Comparison of ENCODE assay signal across 16 mouse cellular contexts in the genomic region with DNA sequence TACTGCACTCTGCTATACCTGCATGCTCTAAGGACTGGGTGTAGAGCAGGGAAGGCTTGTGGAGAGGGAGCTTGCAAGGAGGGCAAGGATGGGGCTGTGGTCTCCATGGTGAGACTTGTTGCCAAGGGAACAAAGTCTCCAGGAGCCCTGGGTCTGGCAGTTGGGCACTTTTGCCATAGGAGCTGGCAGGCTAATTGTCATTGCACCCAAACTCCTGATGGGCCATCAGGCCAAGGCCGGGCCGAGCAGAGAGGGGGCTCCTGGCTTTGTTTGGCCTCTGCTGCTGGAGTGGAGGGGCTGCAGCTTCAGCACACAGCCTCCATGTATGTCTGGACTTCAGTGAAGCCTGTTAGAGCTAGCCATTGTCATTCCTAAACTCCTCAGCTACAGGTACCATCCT.
"Had no signal": no experiment of that assay in that cellular context is flagged by ENCODE, and none has a peak within 500 bp of the region (broad histone marks: within the 10 kb centered on the region; RNA-seq: fewer than 3 reads in every experiment).

No protein-coding gene starts in this region.

- DNase-seq: kidney, adult 11 months; kidney, postnatal 4 days; left cerebral cortex, postnatal 4 days; lung, adult 2 months; lung, postnatal 36 days; retina, postnatal 1 day; right cerebral cortex, postnatal 4 days; spleen, adult 18-20 months; thymus, postnatal 4 days had no signal

- H3K36me3 ChIP-seq: liver, embryonic 15.5 days; neural tube, embryonic 13.5 days; stomach, embryonic 15.5 days had no signal

- H3K4me1 ChIP-seq: stomach, embryonic 15.5 days had no signal

- H3K4me3 ChIP-seq: layer of hippocampus, adult 2 months; liver, embryonic 15.5 days; neural tube, embryonic 13.5 days; stomach, embryonic 15.5 days had no signal

- ATAC-seq: lung, postnatal 0 days had no signal

- H3K9ac ChIP-seq: liver, embryonic 15.5 days; neural tube, embryonic 13.5 days; stomach, embryonic 15.5 days had no signal

- H3K9me3 ChIP-seq: liver, embryonic 15.5 days; neural tube, embryonic 13.5 days; stomach, embryonic 15.5 days had no signal

- H3K27ac ChIP-seq: kidney, postnatal 0 days; layer of hippocampus, adult 2 months; liver, embryonic 15.5 days; neural tube, embryonic 13.5 days; stomach, embryonic 15.5 days had no signal

- H3K27me3 ChIP-seq: liver, embryonic 15.5 days; neural tube, embryonic 13.5 days; stomach, embryonic 15.5 days had no signal

- H3K4me2 ChIP-seq: liver, embryonic 11.5 days; liver, embryonic 15.5 days; neural tube, embryonic 13.5 days; stomach, embryonic 15.5 days had no signal
